Mouse (Mus musculus): ENCODE measurements around the gene Serinc2. TPM values are rescaled to one million over a fixed set of nuclear protein-coding genes. Genes with fewer than 3 reads are reported as not detected.

Gene Serinc2
- total and polyA plus RNA-seq, 2 experiments from 2014 or later: 1.3 TPM

- TF ChIP-seq CTCF (IDR thresholded peaks at IDR 0.05; ENCODE audit: low read depth): no peak
- TF ChIP-seq EP300 (IDR thresholded peaks at IDR 0.05; ENCODE audit: low read depth): no peak
- H3K4me2 ChIP-seq (ENCODE audit: low read depth, low read length): peak overlapping the region; percentile 82
- DNase-seq (ENCODE audit: low spot score): no peak
- H3K36me3 ChIP-seq (replicated peaks; ENCODE audit: control insufficient read depth, insufficient read depth, low read length): no peaks in the 10 kb centered on the region
- H3K9ac ChIP-seq (replicated peaks; ENCODE audit: low read depth, low read length): peak overlapping the region; percentile 18
- peaks cover 74% of the 10 kb centered on the region for H3K27me3 ChIP-seq (ENCODE audit: control insufficient read depth, insufficient read depth, low read length)
- H3K27ac ChIP-seq (ENCODE audit: low read depth): no peak overlapping the region
- 3% methylated on average over 58 of the region's 62 CpGs for WGBS
- H3K9me3 ChIP-seq (replicated peaks; ENCODE audit: control insufficient read depth, low read length): no peaks in the 10 kb centered on the region
- ATAC-seq (ENCODE audit: insufficient read depth, low read depth): no peak
- peak overlapping the region; percentile 49 for H3K4me3 ChIP-seq (ENCODE audit: low read depth, low read length)
- H3K4me1 ChIP-seq (ENCODE audit: control insufficient read depth, insufficient read depth): peaks cover 9% of the 10 kb centered on the region; the same call in 1 of the 2 replicates
Observed at GRCm38 (mm10) chr4:130275016-130275822, 3.8 kb downstream of the Serinc2 start.

GRCm38 (mm10) chr4:130274346-130275015, 4.5 kb downstream of the Serinc2 start:
- H3K36me3 ChIP-seq (replicated peaks; ENCODE audit: control insufficient read depth, insufficient read depth, low read length): no peaks in the 10 kb centered on the region
- peaks cover 9% of the 10 kb centered on the region; the same call in 1 of the 2 replicates for H3K4me1 ChIP-seq (ENCODE audit: control insufficient read depth, insufficient read depth)
- TF ChIP-seq EP300 (IDR thresholded peaks at IDR 0.05; ENCODE audit: low read depth) (no peak), CTCF (IDR thresholded peaks at IDR 0.05; ENCODE audit: low read depth) (no peak)
- H3K9me3 ChIP-seq (replicated peaks; ENCODE audit: control insufficient read depth, low read length): no peaks in the 10 kb centered on the region
- H3K27ac ChIP-seq (ENCODE audit: low read depth): 0 out of 2 replicates have a peak overlapping the region, but pooled peaks have one; percentile 4
- H3K4me2 ChIP-seq (ENCODE audit: low read depth, low read length): peak overlapping the region; percentile 82
- ATAC-seq (ENCODE audit: insufficient read depth, low read depth) (peak; percentile 47), DNase-seq (ENCODE audit: low spot score) (no peak)
- peaks cover 74% of the 10 kb centered on the region for H3K27me3 ChIP-seq (ENCODE audit: control insufficient read depth, insufficient read depth, low read length)
- under 1% methylated on average over 29 of the region's 29 CpGs for WGBS
- H3K9ac ChIP-seq (replicated peaks; ENCODE audit: low read depth, low read length): peak overlapping the region; percentile 18
- peak overlapping the region; percentile 49 for H3K4me3 ChIP-seq (ENCODE audit: low read depth, low read length)

GRCm38 (mm10) chr4:130273698-130274345, 5.2 kb downstream of the Serinc2 start:
- ATAC-seq (ENCODE audit: insufficient read depth, low read depth): peak; percentile 33
- no peak overlapping the region for H3K9ac ChIP-seq (replicated peaks; ENCODE audit: low read depth, low read length)
- peaks cover 9% of the 10 kb centered on the region; the same call in 1 of the 2 replicates for H3K4me1 ChIP-seq (ENCODE audit: control insufficient read depth, insufficient read depth)
- H3K9me3 ChIP-seq (replicated peaks; ENCODE audit: control insufficient read depth, low read length): no peaks in the 10 kb centered on the region
- H3K27me3 ChIP-seq (ENCODE audit: control insufficient read depth, insufficient read depth, low read length): peaks cover 68% of the 10 kb centered on the region
- 0 out of 2 replicates have a peak overlapping the region, but pooled peaks have one; percentile 4 for H3K27ac ChIP-seq (ENCODE audit: low read depth)
- TF ChIP-seq CTCF (IDR thresholded peaks at IDR 0.05; ENCODE audit: low read depth): no peak
- TF ChIP-seq EP300 (IDR thresholded peaks at IDR 0.05; ENCODE audit: low read depth): no peak
- H3K36me3 ChIP-seq (replicated peaks; ENCODE audit: control insufficient read depth, insufficient read depth, low read length): no peaks in the 10 kb centered on the region
- DNase-seq (ENCODE audit: low spot score): no peak
- H3K4me3 ChIP-seq (ENCODE audit: low read depth, low read length): peak overlapping the region; percentile 49
- peak overlapping the region; percentile 82 for H3K4me2 ChIP-seq (ENCODE audit: low read depth, low read length)
- WGBS: 9% methylated on average over 11 of the region's 12 CpGs

GRCm38 (mm10) chr4:130270611-130271347, 8.2 kb downstream of the Serinc2 start:
- Histone ChIP-seq H3K27me3 (ENCODE audit: control insufficient read depth, insufficient read depth, low read length) (peaks cover 49% of the 10 kb centered on the region), H3K9me3 (replicated peaks; ENCODE audit: control insufficient read depth, low read length) (no peaks in the 10 kb centered on the region)
- WGBS: 69% methylated on average over 6 of the region's 6 CpGs

GRCm38 (mm10) chr4:130270089-130270488, 8.9 kb downstream of the Serinc2 start:
- ATAC-seq (ENCODE audit: insufficient read depth, low read depth): no peak
- Histone ChIP-seq H3K27ac (ENCODE audit: low read depth) (no peak overlapping the region), H3K4me3 (ENCODE audit: low read depth, low read length) (no peak overlapping the region), H3K4me1 (ENCODE audit: control insufficient read depth, insufficient read depth) (peaks cover 9% of the 10 kb centered on the region; the same call in 1 of the 2 replicates), H3K9ac (replicated peaks; ENCODE audit: low read depth, low read length) (no peak overlapping the region), H3K4me2 (ENCODE audit: low read depth, low read length) (no peak overlapping the region), H3K27me3 (ENCODE audit: control insufficient read depth, insufficient read depth, low read length) (peaks cover 42% of the 10 kb centered on the region), H3K9me3 (replicated peaks; ENCODE audit: control insufficient read depth, low read length) (no peaks in the 10 kb centered on the region), H3K36me3 (replicated peaks; ENCODE audit: control insufficient read depth, insufficient read depth, low read length) (no peaks in the 10 kb centered on the region)
- WGBS: 65% methylated on average over 8 of the region's 8 CpGs
- no peak for DNase-seq (ENCODE audit: low spot score)
- no peak for TF ChIP-seq CTCF (IDR thresholded peaks at IDR 0.05; ENCODE audit: low read depth)
- TF ChIP-seq EP300 (IDR thresholded peaks at IDR 0.05; ENCODE audit: low read depth): no peak

More at GRCm38 (mm10) chr4:130270611-130271347, 8.2 kb downstream of the Serinc2 start:
- Histone ChIP-seq H3K4me1 (ENCODE audit: control insufficient read depth, insufficient read depth) (peaks cover 9% of the 10 kb centered on the region; the same call in 1 of the 2 replicates), H3K4me3 (ENCODE audit: low read depth, low read length) (no peak overlapping the region), H3K27ac (ENCODE audit: low read depth) (no peak overlapping the region), H3K4me2 (ENCODE audit: low read depth, low read length) (no peak overlapping the region), H3K9ac (replicated peaks; ENCODE audit: low read depth, low read length) (no peak overlapping the region), H3K36me3 (replicated peaks; ENCODE audit: control insufficient read depth, insufficient read depth, low read length) (no peaks in the 10 kb centered on the region)
- DNase-seq (ENCODE audit: low spot score): no peak
- TF ChIP-seq EP300 (IDR thresholded peaks at IDR 0.05; ENCODE audit: low read depth): no peak
- no peak for ATAC-seq (ENCODE audit: insufficient read depth, low read depth)

Measured in heart, postnatal 0 days (tissue).